Mouse (Mus musculus): Measurements from ENCODE around the gene Rrp1b. TPM values are rescaled to one million over a fixed set of nuclear protein-coding genes. Genes with fewer than 3 reads are reported as not detected.

The Rrp1b gene
- total and polyA plus RNA-seq, 3 experiments: 60.9 to 149 (median 76.7) TPM

- peaks cover 3 to 30% of the 10 kb centered on the region in 2 experiments; a peak in 3 of 4 replicates for H3K4me1 ChIP-seq (ENCODE audit: control insufficient read depth in 1 of 2, insufficient read depth in 2 of 2)
- no peak for TF ChIP-seq JUND (conservative IDR thresholded peaks at IDR 0.05; ENCODE audit: low read depth, low read length)
- no peak for TF ChIP-seq USF1 (IDR thresholded peaks at IDR 0.05; ENCODE audit: low read depth, low read length)
- TF ChIP-seq MAZ (IDR thresholded peaks at IDR 0.05; ENCODE audit: low read depth, low read length): no peak
- no peak for TF ChIP-seq EP300 (IDR thresholded peaks at IDR 0.05; ENCODE audit: low read length)
- TF ChIP-seq JUN (IDR thresholded peaks at IDR 0.05; ENCODE audit: insufficient read depth, low read depth, low read length): no peak
- no peak for TF ChIP-seq UBTF (IDR thresholded peaks at IDR 0.05; ENCODE audit: low read depth, low read length)
- TF ChIP-seq GABPA (IDR thresholded peaks at IDR 0.05; ENCODE audit: insufficient replicate concordance, low read depth, low read length): no peak
- no peak for TF ChIP-seq ELF1 (IDR thresholded peaks at IDR 0.05; ENCODE audit: low read depth, low read length)
- no peak for TF ChIP-seq MEF2A (IDR thresholded peaks at IDR 0.05; ENCODE audit: borderline replicate concordance, low read depth, low read length)
- H3K4me2 ChIP-seq (ENCODE audit: insufficient read depth, low read depth, poor library complexity, severe bottlenecking): no peak overlapping the region
- H3K27ac ChIP-seq (ENCODE audit: insufficient read depth, low read depth): no peak overlapping the region
- DNase-seq (ENCODE audit: extremely low read depth): no peak
- H3K9me3 ChIP-seq (replicated peaks; ENCODE audit: low read length): peaks cover 2% of the 10 kb centered on the region
- H3K36me3 ChIP-seq (replicated peaks in 1 of 2; ENCODE audit: control insufficient read depth in 1 of 2, insufficient read depth in 1 of 2, low read length in 1 of 2): no peaks in the 10 kb centered on the region
- H3K27me3 ChIP-seq (replicated peaks): no peaks in the 10 kb centered on the region
- H3K4me3 ChIP-seq (replicated peaks in 1 of 3; ENCODE audit: low read depth in 2 of 3, low read length in 2 of 3, poor library complexity in 1 of 3): no peak overlapping the region
- H3K9ac ChIP-seq (ENCODE audit: insufficient read depth, low read depth): no peak overlapping the region
- dilution Hi-C loops (cut with MboI; ENCODE audit: extremely low pct_ligation_motif_present, extremely low pct_unique_long_range_greater_than_20kb, low sequenced_read_pairs) (no loop called here), in situ Hi-C loops (cut with MboI; ENCODE audit: low pct_ligation_motif_present, low pct_unique_long_range_greater_than_20kb, low sequenced_read_pairs) (no loop called here)
- no peaks in the 10 kb centered on the region for H3K79me2 ChIP-seq (replicated peaks; ENCODE audit: control insufficient read depth, extremely low read depth, insufficient read depth, poor library complexity, severe bottlenecking)
Observed at GRCm38 (mm10) chr17:32013659-32014058, 22.2 kb upstream of the Rrp1b start.

- H3K4me1 ChIP-seq (ENCODE audit: control insufficient read depth in 1 of 2, insufficient read depth in 2 of 2): peaks cover 3 to 28% of the 10 kb centered on the region in 2 experiments; a peak in 3 of 4 replicates
- H3K9me3 ChIP-seq (replicated peaks; ENCODE audit: low read length): no peaks in the 10 kb centered on the region
- no peaks in the 10 kb centered on the region for H3K36me3 ChIP-seq (replicated peaks in 1 of 2; ENCODE audit: control insufficient read depth in 1 of 2, insufficient read depth in 1 of 2, low read length in 1 of 2)
- no peak overlapping the region for H3K4me3 ChIP-seq (replicated peaks in 1 of 3; ENCODE audit: low read depth in 2 of 3, low read length in 2 of 3, poor library complexity in 1 of 3)
- H3K79me2 ChIP-seq (replicated peaks; ENCODE audit: control insufficient read depth, extremely low read depth, insufficient read depth, poor library complexity, severe bottlenecking): no peaks in the 10 kb centered on the region
- H3K4me2 ChIP-seq (ENCODE audit: insufficient read depth, low read depth, poor library complexity, severe bottlenecking): no peak overlapping the region
- dilution Hi-C loops (cut with MboI; ENCODE audit: extremely low pct_ligation_motif_present, extremely low pct_unique_long_range_greater_than_20kb, low sequenced_read_pairs): no loop called here
- no peak overlapping the region for H3K27ac ChIP-seq (ENCODE audit: insufficient read depth, low read depth)
- TF ChIP-seq ELF1 (IDR thresholded peaks at IDR 0.05; ENCODE audit: low read depth, low read length) (no peak), KAT2A (IDR thresholded peaks at IDR 0.05; ENCODE audit: insufficient replicate concordance, low read length) (no peak), ZNF384 (IDR thresholded peaks at IDR 0.05; ENCODE audit: low read depth, low read length) (no peak), RCOR1 (conservative IDR thresholded peaks at IDR 0.05; ENCODE audit: low read depth, low read length) (no peak), TBP (conservative IDR thresholded peaks at IDR 0.05; ENCODE audit: low read depth, low read length) (no peak), ZC3H11A (IDR thresholded peaks at IDR 0.05; ENCODE audit: low read depth, low read length) (no peak), USF2 (conservative IDR thresholded peaks at IDR 0.05; ENCODE audit: low read depth, low read length) (no peak), JUN (IDR thresholded peaks at IDR 0.05; ENCODE audit: insufficient read depth, low read depth, low read length) (no peak), HCFC1 (IDR thresholded peaks at IDR 0.05; ENCODE audit: low read depth, low read length) (no peak), BHLHE40 (IDR thresholded peaks at IDR 0.05; ENCODE audit: low read depth, low read length) (no peak), SIN3A (IDR thresholded peaks at IDR 0.05; ENCODE audit: low read length) (no peak), POLR2AphosphoS2 (IDR thresholded peaks at IDR 0.05; ENCODE audit: low read depth, low read length) (no peak), MXI1 (IDR thresholded peaks at IDR 0.05; ENCODE audit: low read depth, low read length) (no peak), ZKSCAN1 (IDR thresholded peaks at IDR 0.05; ENCODE audit: borderline replicate concordance, low read depth, low read length) (no peak), SMC3 (IDR thresholded peaks at IDR 0.05; ENCODE audit: low read depth, low read length) (no peak), RAD21 (IDR thresholded peaks at IDR 0.05; ENCODE audit: low read depth, low read length) (no peak), MAX (IDR thresholded peaks at IDR 0.05; ENCODE audit: low read length) (no peak), CHD2 (IDR thresholded peaks at IDR 0.05; ENCODE audit: low read length) (no peak), CTCF (conservative IDR thresholded peaks at IDR 0.05 in 1 of 2, IDR thresholded peaks at IDR 0.05 in 1 of 2; ENCODE audit: low read depth in 2 of 2, low read length in 2 of 2) (no peak)
- H3K9ac ChIP-seq (ENCODE audit: insufficient read depth, low read depth): no peak overlapping the region
- in situ Hi-C loops (cut with MboI; ENCODE audit: low pct_ligation_motif_present, low pct_unique_long_range_greater_than_20kb, low sequenced_read_pairs): no loop called here
- H3K27me3 ChIP-seq (replicated peaks): no peaks in the 10 kb centered on the region
- no peak for DNase-seq (ENCODE audit: extremely low read depth)
Observed at GRCm38 (mm10) chr17:32016481-32016880, 19.4 kb upstream of the Rrp1b start.
